Mouse (Mus musculus) ES-Bruce4 (cell line): ENCODE results near the gene Olfr314.

Experiments used
- CTCF ChIP-seq: IDR thresholded peaks from one replicate; pipeline ENCODE4 v1.8.1; 2011; ENCODE audit warnings: low read depth, low read length
- EP300 ChIP-seq: IDR thresholded peaks from 2 replicates; pipeline ENCODE4 v1.6.1; 2011; ENCODE audit warnings: low read depth, low read length; ENCODE audit not compliant: insufficient read depth

DNA sequence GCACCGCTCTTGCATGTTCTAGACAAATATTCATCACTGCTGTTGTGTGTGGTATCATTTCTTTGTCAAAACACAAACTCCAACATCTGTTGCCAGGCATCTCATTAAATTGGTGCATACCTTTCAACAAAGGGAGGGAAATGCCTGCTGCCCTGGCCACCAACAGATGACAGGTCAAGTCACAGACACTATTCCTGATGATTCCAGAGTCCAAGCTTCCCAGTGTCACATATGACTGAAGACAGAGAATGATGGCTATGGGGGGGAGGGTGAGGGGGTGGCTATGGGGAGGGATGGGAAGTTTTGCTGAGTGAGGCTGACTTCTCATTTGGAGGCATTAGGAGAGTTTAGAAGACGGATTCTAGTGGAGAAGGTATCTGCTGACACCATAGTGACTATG lies 1.4 kb downstream of the Olfr314 start:
- TF ChIP-seq CTCF (no peak), EP300 (no peak)
